Mouse (Mus musculus) neural tube, embryonic 15.5 days (tissue): ENCODE measurements around the gene Ipcef1. TPM values are rescaled to one million over a fixed set of nuclear protein-coding genes. Genes with fewer than 3 reads are reported as not detected.

Source experiments
- ATAC-seq: fragments of 200-750 bp; cut with Nextera tagmentation; 2 replicates; pipeline ENCODE4 v1.8.0; 2017; ENCODE audit warnings: mild to moderate bottlenecking, moderate TSS enrichment, moderate library complexity; ENCODE audit not compliant: low FRiP score
- H3K27ac ChIP-seq: fragments of 300-500 bp; sonication (generic); replicated peaks from 2 replicates; pipeline ENCODE4 v1.5.1; 2015; ENCODE audit warnings: mild to moderate bottlenecking, inconsistent platforms
- H3K27me3 ChIP-seq: fragments of 300-500 bp; sonication (generic); replicated peaks from 2 replicates; pipeline ENCODE4 v1.6.1; 2015; ENCODE audit warnings: inconsistent platforms
- H3K36me3 ChIP-seq: fragments of 300-500 bp; sonication (generic); 2 replicates; pipeline ENCODE4 v1.6.1; 2015; ENCODE audit warnings: inconsistent platforms
- H3K4me1 ChIP-seq: fragments of 300-500 bp; sonication (generic); 2 replicates; pipeline ENCODE4 v1.6.1; 2015; ENCODE audit warnings: inconsistent platforms
- H3K4me2 ChIP-seq: fragments of 300-500 bp; sonication (generic); 2 replicates; pipeline ENCODE4 v1.6.1; 2015; ENCODE audit warnings: inconsistent platforms, mild to moderate bottlenecking, moderate library complexity
- H3K4me3 ChIP-seq: fragments of 300-500 bp; sonication (generic); replicated peaks from 2 replicates; pipeline ENCODE4 v1.5.1; 2015; ENCODE audit warnings: mild to moderate bottlenecking, inconsistent platforms
- H3K9ac ChIP-seq: fragments of 300-500 bp; sonication (generic); replicated peaks from 2 replicates; pipeline ENCODE4 v1.6.1; 2015; ENCODE audit warnings: mild to moderate bottlenecking, inconsistent platforms
- H3K9me3 ChIP-seq: fragments of 300-500 bp; sonication (generic); replicated peaks from 2 replicates; pipeline ENCODE4 v1.6.1; 2016; ENCODE audit warnings: inconsistent platforms
- WGBS: fragments of 180-500 bp; shearing (Covaris S2); methylation state at CpG from one replicate; pipeline ENCODE4 v1.1.7; 2015; ENCODE audit warnings: mixed read lengths; 5-methylcytosine and 5-hydroxymethylcytosine counted together
- polyA plus RNA-seq: library from polyadenylated mRNA; unstranded; fragments of >200 nt; fragmentation: Nextera tagmentation; extraction: Ambion mirVana; gene quantifications from 2 replicates; pipeline ENCODE4 v1.2.1, GENCODE M21; 2015

The Ipcef1 gene
- polyA plus RNA-seq, 1 experiment from 2014 or later = 2.7 TPM

GRCm38 (mm10) chr10:6987399-6988098 is 64.7 kb downstream of the Ipcef1 start:
- no peaks in the 10 kb centered on the region for H3K4me1 ChIP-seq
- no peaks in the 10 kb centered on the region for H3K27me3 ChIP-seq
- no peak overlapping the region for H3K27ac ChIP-seq
- H3K4me3 ChIP-seq = no peak overlapping the region
- ATAC-seq = no peak
- H3K9ac ChIP-seq = no peak overlapping the region
- no peaks in the 10 kb centered on the region for H3K36me3 ChIP-seq
- no peaks in the 10 kb centered on the region for H3K9me3 ChIP-seq
- no peak overlapping the region for H3K4me2 ChIP-seq
- 80% methylated on average over 4 of the region's 4 CpGs for WGBS

- H3K27me3 ChIP-seq = no peaks in the 10 kb centered on the region
- H3K9me3 ChIP-seq = no peaks in the 10 kb centered on the region
- no peaks in the 10 kb centered on the region for H3K4me1 ChIP-seq
- no peak overlapping the region for H3K4me3 ChIP-seq
- H3K27ac ChIP-seq = no peak overlapping the region
- 89% methylated on average over 4 of the region's 4 CpGs for WGBS
- no peaks in the 10 kb centered on the region for H3K36me3 ChIP-seq
- no peak overlapping the region for H3K4me2 ChIP-seq
- ATAC-seq = no peak
- no peak overlapping the region for H3K9ac ChIP-seq
Measured at GRCm38 (mm10) chr10:6986246-6986645, 66.0 kb downstream of the Ipcef1 start.

- no peak for ATAC-seq
Measured at GRCm38 (mm10) chr10:6983431-6983830, 68.8 kb downstream of the Ipcef1 start.

GRCm38 (mm10) chr10:6982751-6983151 is 69.5 kb downstream of the Ipcef1 start:
- ATAC-seq = no peak
- Histone ChIP-seq H3K4me1 (peaks cover 3% of the 10 kb centered on the region; the same call in 1 of the 2 replicates), H3K27ac (no peak overlapping the region), H3K36me3 (no peaks in the 10 kb centered on the region), H3K27me3 (no peaks in the 10 kb centered on the region), H3K4me2 (no peak overlapping the region), H3K9me3 (no peaks in the 10 kb centered on the region), H3K4me3 (no peak overlapping the region), H3K9ac (no peak overlapping the region)
- WGBS = 80% methylated on average over 2 of the region's 2 CpGs

More at GRCm38 (mm10) chr10:6983431-6983830, 68.8 kb downstream of the Ipcef1 start:
- H3K9me3 ChIP-seq = no peaks in the 10 kb centered on the region
- WGBS = 94% methylated on average over 2 of the region's 2 CpGs
- H3K36me3 ChIP-seq = no peaks in the 10 kb centered on the region
- H3K4me2 ChIP-seq = no peak overlapping the region
- H3K4me3 ChIP-seq = no peak overlapping the region
- no peak overlapping the region for H3K27ac ChIP-seq
- H3K4me1 ChIP-seq = peaks cover 3% of the 10 kb centered on the region; the same call in 1 of the 2 replicates
- H3K9ac ChIP-seq = no peak overlapping the region
- no peaks in the 10 kb centered on the region for H3K27me3 ChIP-seq

GRCm38 (mm10) chr10:6980236-6980635 is 72.0 kb downstream of the Ipcef1 start:
- peaks cover 3% of the 10 kb centered on the region; the same call in 1 of the 2 replicates for H3K4me1 ChIP-seq
- 19% methylated on average over 6 of the region's 6 CpGs for WGBS
- H3K27me3 ChIP-seq = no peaks in the 10 kb centered on the region
- peak overlapping the region; percentile 51 for H3K4me2 ChIP-seq
- no peaks in the 10 kb centered on the region for H3K9me3 ChIP-seq
- peak overlapping the region; percentile 8; the same call in 1 of the 2 replicates for H3K9ac ChIP-seq
- no peaks in the 10 kb centered on the region for H3K36me3 ChIP-seq
- ATAC-seq = peak; percentile 69
- peak overlapping the region; percentile 57; the same call in 1 of the 2 replicates for H3K27ac ChIP-seq
- H3K4me3 ChIP-seq = peak overlapping the region; percentile 21

GRCm38 (mm10) chr10:6979789-6980188 is 72.5 kb downstream of the Ipcef1 start:
- H3K9me3 ChIP-seq = no peaks in the 10 kb centered on the region
- H3K36me3 ChIP-seq = no peaks in the 10 kb centered on the region
- peak overlapping the region; percentile 8; the same call in 1 of the 2 replicates for H3K9ac ChIP-seq
- peaks cover 3% of the 10 kb centered on the region; the same call in 1 of the 2 replicates for H3K4me1 ChIP-seq
- 46% methylated on average over 8 of the region's 8 CpGs for WGBS
- H3K27me3 ChIP-seq = no peaks in the 10 kb centered on the region
- ATAC-seq = peak; percentile 61
- peak overlapping the region; percentile 57; the same call in 1 of the 2 replicates for H3K27ac ChIP-seq
- peak overlapping the region; percentile 51 for H3K4me2 ChIP-seq
- H3K4me3 ChIP-seq = peak overlapping the region; percentile 21

GRCm38 (mm10) chr10:6979216-6979615 is 73.1 kb downstream of the Ipcef1 start:
- Histone ChIP-seq H3K9ac (no peak overlapping the region), H3K4me3 (peak overlapping the region; percentile 21)
- WGBS = 48% methylated on average over 7 of the region's 7 CpGs

GRCm38 (mm10) chr10:6978733-6979132 is 73.5 kb downstream of the Ipcef1 start:
- H3K9ac ChIP-seq = no peak overlapping the region
- no peaks in the 10 kb centered on the region for H3K27me3 ChIP-seq
- H3K4me2 ChIP-seq = peak overlapping the region; percentile 51
- no peaks in the 10 kb centered on the region for H3K9me3 ChIP-seq
- no peak overlapping the region; the same call in 1 of the 2 replicates for H3K4me3 ChIP-seq
- ATAC-seq = peak; percentile 18; the same call in 1 of the 2 replicates
- H3K36me3 ChIP-seq = no peaks in the 10 kb centered on the region
- H3K27ac ChIP-seq = 0 out of 2 replicates have a peak overlapping the region, but pooled peaks have one; percentile 42
- 92% methylated on average over 1 of the region's 1 CpGs for WGBS
- H3K4me1 ChIP-seq = peaks cover 3% of the 10 kb centered on the region; the same call in 1 of the 2 replicates

More at GRCm38 (mm10) chr10:6979216-6979615, 73.1 kb downstream of the Ipcef1 start:
- Histone ChIP-seq H3K27ac (no peak overlapping the region), H3K4me2 (peak overlapping the region; percentile 51), H3K36me3 (no peaks in the 10 kb centered on the region), H3K27me3 (no peaks in the 10 kb centered on the region), H3K9me3 (no peaks in the 10 kb centered on the region), H3K4me1 (peaks cover 3% of the 10 kb centered on the region; the same call in 1 of the 2 replicates)
- peak; percentile 65; the same call in 1 of the 2 replicates for ATAC-seq

GRCm38 (mm10) chr10:6977843-6978242 is 74.4 kb downstream of the Ipcef1 start:
- Histone ChIP-seq H3K9ac (no peak overlapping the region), H3K27ac (no peak overlapping the region), H3K9me3 (no peaks in the 10 kb centered on the region), H3K4me3 (no peak overlapping the region), H3K36me3 (no peaks in the 10 kb centered on the region), H3K27me3 (no peaks in the 10 kb centered on the region), H3K4me2 (peak overlapping the region; percentile 5; the same call in 1 of the 2 replicates), H3K4me1 (peaks cover 3% of the 10 kb centered on the region; the same call in 1 of the 2 replicates)
- ATAC-seq = no peak
- WGBS = 71% methylated on average over 2 of the region's 2 CpGs

GRCm38 (mm10) chr10:6968334-6968733 is 83.9 kb downstream of the Ipcef1 start:
- no peak overlapping the region for H3K4me2 ChIP-seq
- no peaks in the 10 kb centered on the region for H3K36me3 ChIP-seq
- no peak overlapping the region for H3K27ac ChIP-seq
- no peaks in the 10 kb centered on the region for H3K4me1 ChIP-seq
- no peak for ATAC-seq
- 83% methylated on average over 1 of the region's 1 CpGs for WGBS
- no peaks in the 10 kb centered on the region for H3K9me3 ChIP-seq
- H3K27me3 ChIP-seq = no peaks in the 10 kb centered on the region
- no peak overlapping the region for H3K9ac ChIP-seq
- no peak overlapping the region for H3K4me3 ChIP-seq

- Histone ChIP-seq H3K9ac (no peak overlapping the region), H3K4me1 (no peaks in the 10 kb centered on the region), H3K9me3 (no peaks in the 10 kb centered on the region), H3K36me3 (no peaks in the 10 kb centered on the region), H3K4me2 (no peak overlapping the region), H3K4me3 (no peak overlapping the region), H3K27me3 (no peaks in the 10 kb centered on the region), H3K27ac (no peak overlapping the region)
- no peak for ATAC-seq
- 68% methylated on average over 8 of the region's 8 CpGs for WGBS
Measured at GRCm38 (mm10) chr10:6967588-6968242, 84.6 kb downstream of the Ipcef1 start.
